Mouse (Mus musculus): Measurements from ENCODE around the gene Nsf. TPM values are rescaled to one million over a fixed set of nuclear protein-coding genes. Genes with fewer than 3 reads are reported as not detected.
"Not testable (repeated sequence)": the region's sequence is repeated elsewhere in the genome, so short reads cannot be mapped to it uniquely, and the experiment has no call there.

Gene Nsf
- polyA plus RNA-seq, 1 experiment from 2014 or later: 62.1 TPM

DNA sequence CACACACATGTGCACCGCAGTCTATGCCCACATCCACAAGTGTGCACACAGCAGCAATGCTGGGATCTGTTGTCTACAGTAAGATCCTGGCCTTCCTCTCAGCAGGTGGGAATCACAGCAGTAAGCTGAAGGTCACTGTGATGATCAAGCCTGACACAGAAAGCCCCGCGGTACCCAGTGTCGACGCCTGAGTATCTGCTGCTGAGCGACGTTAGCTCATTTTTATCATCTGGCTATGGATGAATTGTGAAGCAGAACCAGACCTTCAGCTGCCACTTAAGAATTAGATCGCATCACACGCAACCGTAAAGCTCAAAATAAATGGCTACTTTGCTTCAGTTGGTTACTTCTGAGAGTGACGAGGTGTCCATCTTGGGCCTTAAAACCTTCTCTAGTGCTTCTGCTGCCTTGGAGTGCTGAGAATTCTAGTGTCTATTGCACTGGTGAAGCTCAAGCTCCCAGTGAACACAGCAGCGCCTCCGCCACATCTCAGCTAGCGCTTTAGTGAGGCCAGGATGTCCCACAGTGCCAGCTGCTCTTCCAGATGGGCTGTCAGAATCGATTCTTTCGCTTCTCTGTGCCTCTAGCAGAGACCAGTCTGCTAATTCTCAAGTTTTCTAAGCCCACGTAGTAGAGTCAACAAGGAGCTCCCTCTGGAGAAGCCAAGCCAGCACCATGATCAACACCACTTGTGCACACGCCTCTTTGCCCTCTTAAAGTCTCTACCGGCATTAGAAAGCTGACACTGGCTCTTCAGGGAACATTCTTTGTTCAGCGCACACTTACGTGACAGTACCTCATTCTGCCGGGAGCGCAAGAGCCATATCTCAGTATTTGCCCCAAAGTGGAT is 63.3 kb downstream of the Nsf start:
- 83% methylated on average over 23 of the region's 23 CpGs for WGBS
- Histone ChIP-seq H3K27ac (no peak overlapping the region), H3K4me3 (no peak overlapping the region), H3K4me2 (no peak overlapping the region), H3K9ac (no peak overlapping the region), H3K9me3 (no peaks in the 10 kb centered on the region), H3K4me1 (no peaks in the 10 kb centered on the region; the same call in 1 of the 2 replicates), H3K27me3 (no peaks in the 10 kb centered on the region), H3K36me3 (peaks cover 9% of the 10 kb centered on the region; the same call in 1 of the 2 replicates)
- ATAC-seq (ENCODE audit: insufficient number of reproducible peaks, insufficient read depth, low FRiP score, low TSS enrichment, low read depth): no peak

DNA sequence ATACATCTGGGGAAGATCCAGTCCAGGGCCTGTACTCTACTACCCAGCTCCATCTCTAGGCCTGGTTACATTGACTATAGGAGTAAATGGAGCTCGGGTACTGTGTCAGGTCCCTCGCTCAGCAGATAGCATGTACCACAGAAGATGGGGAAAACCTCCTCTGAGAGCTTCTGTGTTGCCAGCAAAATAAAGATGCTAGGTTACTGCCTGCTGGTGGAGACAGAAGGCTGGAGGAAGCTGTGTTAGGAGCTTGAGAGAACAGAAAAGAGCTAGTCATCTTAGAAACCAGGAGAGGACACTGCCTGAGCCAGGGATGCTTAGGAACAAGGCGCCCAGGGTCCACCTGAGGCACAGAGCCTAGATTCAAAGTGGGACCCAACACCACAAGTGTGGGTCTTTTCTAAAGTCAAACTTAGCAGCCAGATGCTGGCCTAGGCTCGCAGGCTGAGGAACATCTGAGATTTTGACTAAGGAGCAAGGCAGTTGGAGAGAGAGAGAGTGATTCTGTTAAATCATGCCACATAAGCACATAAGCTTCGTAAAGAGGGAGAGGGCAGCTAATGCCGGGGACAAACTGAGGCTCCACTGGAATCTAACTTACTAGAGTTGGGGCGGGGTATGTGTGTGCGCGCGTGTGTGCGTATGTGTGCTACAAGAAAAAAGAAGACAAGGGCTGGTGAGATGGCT is 66.0 kb downstream of the Nsf start:
- no peaks in the 10 kb centered on the region for H3K27me3 ChIP-seq

DNA sequence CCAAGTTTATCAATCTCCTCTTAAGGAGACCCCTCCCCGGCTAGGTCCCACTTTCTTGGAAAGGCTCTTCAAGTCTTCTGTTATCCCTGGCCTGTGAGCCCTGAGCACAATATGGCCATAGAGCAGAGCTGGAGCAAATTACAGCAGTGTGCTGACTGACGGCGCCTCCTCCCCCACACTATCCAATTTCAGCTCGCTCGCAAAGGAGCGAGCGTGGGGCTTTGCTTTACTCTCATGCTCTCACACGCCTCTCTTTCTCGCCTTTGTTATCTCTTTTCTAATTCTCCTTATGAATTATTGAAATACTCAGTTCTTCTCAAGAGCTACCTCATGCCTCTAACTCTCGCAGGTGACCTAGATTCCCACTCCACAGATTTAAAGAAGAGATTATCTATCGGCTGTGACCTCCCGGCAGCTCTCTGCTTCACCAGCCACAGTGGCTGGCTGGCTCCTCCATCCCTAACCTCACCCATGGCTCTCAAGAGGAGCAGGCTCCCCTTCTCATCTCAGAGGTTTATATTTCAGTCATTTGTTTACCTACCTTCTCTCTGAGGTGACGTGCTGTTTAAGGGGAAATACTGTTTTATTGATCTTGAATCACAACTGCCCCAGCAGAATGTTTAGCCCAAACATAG is 69.0 kb downstream of the Nsf start:
- Histone ChIP-seq H3K9ac (peak overlapping the region; percentile 49; the same call in 1 of the 2 replicates), H3K4me3 (peak overlapping the region; percentile 29), H3K4me2 (peak overlapping the region; percentile 57), H3K36me3 (peaks cover 29% of the 10 kb centered on the region), H3K4me1 (peaks cover 14% of the 10 kb centered on the region), H3K27me3 (no peaks in the 10 kb centered on the region), H3K27ac (peak overlapping the region; percentile 80), H3K9me3 (no peaks in the 10 kb centered on the region)
- 0 out of 2 replicates have a peak, but pooled peaks have one; percentile 56 for ATAC-seq (ENCODE audit: insufficient number of reproducible peaks, insufficient read depth, low FRiP score, low TSS enrichment, low read depth)
- 4% methylated on average over 13 of the region's 13 CpGs for WGBS

More for the DNA sequence above, 66.0 kb downstream of the Nsf start:
- no peak overlapping the region for H3K4me3 ChIP-seq
- H3K9me3 ChIP-seq: no peaks in the 10 kb centered on the region
- no peak for ATAC-seq (ENCODE audit: insufficient number of reproducible peaks, insufficient read depth, low FRiP score, low TSS enrichment, low read depth)
- WGBS: 96% methylated on average over 11 of the region's 11 CpGs
- H3K4me1 ChIP-seq: peaks cover 14% of the 10 kb centered on the region
- no peak overlapping the region for H3K9ac ChIP-seq
- H3K4me2 ChIP-seq: no peak overlapping the region
- no peak overlapping the region for H3K27ac ChIP-seq
- peaks cover 11% of the 10 kb centered on the region for H3K36me3 ChIP-seq

DNA sequence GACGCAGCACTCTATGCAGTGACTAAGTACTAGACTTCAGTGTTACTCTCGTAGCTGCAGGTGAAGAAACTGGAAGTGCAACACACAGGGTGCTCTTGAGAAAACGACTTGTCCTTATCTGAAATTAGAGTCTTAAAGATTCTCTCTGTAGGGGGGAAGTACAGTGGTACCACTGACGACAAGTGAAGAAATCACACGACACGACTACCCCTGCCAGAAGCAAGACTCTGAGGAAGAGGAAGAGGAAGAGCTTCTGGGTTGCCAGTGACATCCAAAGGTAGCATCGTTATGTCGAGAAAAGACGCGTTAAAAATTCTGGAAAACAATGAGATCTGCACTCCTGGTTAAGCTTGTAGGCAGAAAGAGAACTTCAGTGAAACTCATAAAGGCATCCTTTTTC is 70.1 kb downstream of the Nsf start:
- Histone ChIP-seq H3K27ac (no peak overlapping the region), H3K36me3 (peaks cover 31% of the 10 kb centered on the region), H3K4me2 (no peak overlapping the region), H3K9me3 (no peaks in the 10 kb centered on the region), H3K4me3 (no peak overlapping the region), H3K4me1 (peaks cover 14% of the 10 kb centered on the region), H3K27me3 (no peaks in the 10 kb centered on the region), H3K9ac (no peak overlapping the region)
- ATAC-seq (ENCODE audit: insufficient number of reproducible peaks, insufficient read depth, low FRiP score, low TSS enrichment, low read depth): no peak
- 88% methylated on average over 10 of the region's 10 CpGs for WGBS

DNA sequence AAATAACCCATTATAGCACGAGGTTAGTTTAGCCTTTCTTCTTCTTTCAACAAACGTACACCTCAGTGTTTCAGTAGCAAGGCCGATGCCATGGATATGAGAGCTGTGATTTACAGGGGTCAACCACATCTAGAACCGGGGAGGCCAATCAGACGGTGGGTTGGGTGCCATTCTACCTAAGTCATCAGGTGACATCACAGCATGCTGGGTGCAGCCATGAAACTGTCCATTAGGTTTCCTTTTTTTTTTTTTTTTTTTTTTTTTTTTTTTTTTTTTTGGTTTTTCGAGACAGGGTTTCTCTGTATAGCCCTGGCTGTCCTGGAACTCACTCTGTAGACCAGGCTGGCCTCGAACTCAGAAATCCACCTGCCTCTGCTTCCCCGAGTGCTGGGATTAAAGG is 74.4 kb downstream of the Nsf start:
- H3K27ac ChIP-seq; H3K4me3 ChIP-seq; ATAC-seq (ENCODE audit: insufficient number of reproducible peaks, insufficient read depth, low FRiP score, low TSS enrichment, low read depth); H3K27me3 ChIP-seq; H3K9ac ChIP-seq; H3K4me2 ChIP-seq; H3K9me3 ChIP-seq; H3K4me1 ChIP-seq: not testable (repeated sequence)
- WGBS: 90% methylated on average over 7 of the region's 8 CpGs
- H3K36me3 ChIP-seq: peaks cover 36% of the 10 kb centered on the region

DNA sequence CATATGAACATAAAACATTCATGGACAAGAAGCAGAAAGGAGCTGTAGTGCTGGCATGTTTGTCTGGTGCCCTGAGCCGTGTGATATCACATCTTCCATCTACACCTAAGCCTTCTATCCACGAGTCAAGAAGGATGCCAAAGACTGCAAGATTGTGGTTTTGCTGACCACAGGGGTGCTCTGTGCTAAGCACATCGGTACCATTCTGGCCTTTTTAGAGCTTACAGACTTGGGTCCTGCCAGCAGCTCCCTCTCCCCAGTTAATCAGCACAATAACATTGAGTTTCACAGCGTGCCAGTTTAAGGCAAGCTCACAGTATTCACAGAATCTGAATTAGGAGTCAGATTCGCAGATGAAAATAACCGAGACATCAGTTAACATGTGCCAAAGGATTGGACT is 75.4 kb downstream of the Nsf start:
- WGBS: 77% methylated on average over 6 of the region's 6 CpGs

DNA sequence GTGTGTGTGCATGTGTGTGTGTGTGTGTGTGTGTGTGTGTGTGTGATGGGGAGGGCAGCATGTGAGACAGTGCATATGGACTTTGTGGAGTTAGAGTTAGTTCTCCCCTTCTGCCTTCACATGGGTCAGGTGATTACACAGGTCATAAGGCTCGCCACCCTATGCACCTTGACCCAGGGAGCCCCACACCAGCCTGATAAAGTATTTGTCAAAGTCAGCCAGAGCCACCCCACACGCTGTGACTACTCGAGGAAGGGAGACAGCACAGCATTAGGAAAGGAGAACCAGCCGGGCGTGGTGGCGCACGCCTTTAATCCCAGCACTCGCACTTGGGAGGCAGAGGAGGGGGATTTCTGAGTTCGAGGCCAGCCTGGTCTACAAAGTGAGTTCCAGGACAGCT is 83.5 kb downstream of the Nsf start:
- no peak overlapping the region for H3K9ac ChIP-seq
- no peak overlapping the region for H3K4me2 ChIP-seq
- no peaks in the 10 kb centered on the region for H3K4me1 ChIP-seq
- no peaks in the 10 kb centered on the region for H3K27me3 ChIP-seq
- H3K36me3 ChIP-seq: peaks cover 40% of the 10 kb centered on the region
- H3K9me3 ChIP-seq: 0 out of 2 replicates have a peak, but pooled peaks cover 8% of the 10 kb centered on the region
- ATAC-seq (ENCODE audit: insufficient number of reproducible peaks, insufficient read depth, low FRiP score, low TSS enrichment, low read depth): no peak
- 92% methylated on average over 9 of the region's 9 CpGs for WGBS
- H3K27ac ChIP-seq: no peak overlapping the region
- no peak overlapping the region for H3K4me3 ChIP-seq

More for the DNA sequence above, 75.4 kb downstream of the Nsf start:
- Histone ChIP-seq H3K4me3 (no peak overlapping the region), H3K27me3 (no peaks in the 10 kb centered on the region), H3K27ac (no peak overlapping the region), H3K9me3 (0 out of 2 replicates have a peak, but pooled peaks cover 8% of the 10 kb centered on the region), H3K9ac (no peak overlapping the region), H3K4me2 (no peak overlapping the region), H3K36me3 (peaks cover 41% of the 10 kb centered on the region), H3K4me1 (no peaks in the 10 kb centered on the region)
- no peak for ATAC-seq (ENCODE audit: insufficient number of reproducible peaks, insufficient read depth, low FRiP score, low TSS enrichment, low read depth)

DNA sequence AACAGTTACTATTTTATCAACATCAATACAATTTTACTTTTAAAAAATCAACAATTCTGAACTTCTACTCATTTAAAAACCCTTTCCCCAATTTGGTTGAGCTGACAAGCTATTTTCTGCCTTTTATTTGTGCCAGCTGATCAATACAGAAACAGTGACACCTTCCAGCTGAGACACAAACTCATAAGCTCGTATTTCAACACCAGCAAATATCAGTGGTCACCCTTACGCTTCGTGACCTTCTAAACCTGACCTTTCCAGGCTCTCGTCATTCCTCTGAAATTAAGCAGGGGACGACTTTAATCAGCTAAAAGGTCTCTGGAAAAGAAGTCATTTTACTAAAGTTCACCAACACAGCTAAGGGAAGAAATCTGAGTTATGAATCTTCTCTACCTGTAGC is 86.2 kb downstream of the Nsf start:
- no peak overlapping the region for H3K27ac ChIP-seq
- 36% methylated on average over 5 of the region's 5 CpGs for WGBS
- no peak overlapping the region for H3K9ac ChIP-seq
- no peak overlapping the region for H3K4me2 ChIP-seq
- no peaks in the 10 kb centered on the region for H3K9me3 ChIP-seq
- no peak overlapping the region for H3K4me3 ChIP-seq
- H3K27me3 ChIP-seq: no peaks in the 10 kb centered on the region
- no peaks in the 10 kb centered on the region for H3K4me1 ChIP-seq
- peaks cover 24% of the 10 kb centered on the region for H3K36me3 ChIP-seq
- ATAC-seq (ENCODE audit: insufficient number of reproducible peaks, insufficient read depth, low FRiP score, low TSS enrichment, low read depth): no peak

DNA sequence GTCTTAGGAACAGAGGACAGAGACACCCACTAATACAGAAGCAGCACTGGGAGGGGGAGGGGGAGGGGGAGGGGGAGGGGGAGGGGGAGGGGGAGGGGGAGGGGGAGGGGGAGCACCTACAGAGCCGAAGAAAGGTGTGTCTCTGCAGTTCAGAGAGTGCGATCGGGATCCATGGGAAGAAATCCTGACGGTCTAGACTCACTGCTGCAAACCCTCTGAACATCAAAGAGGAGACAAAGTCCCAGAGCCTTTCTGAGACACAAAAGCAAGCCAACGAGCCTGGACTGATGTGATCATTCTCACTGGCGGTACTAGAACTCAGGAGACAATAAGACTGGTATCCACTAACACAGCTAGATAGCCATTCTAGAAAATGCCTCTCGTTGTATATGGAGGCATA is 88.5 kb downstream of the Nsf start:
- H3K36me3 ChIP-seq: peaks cover 23% of the 10 kb centered on the region
- H3K9ac ChIP-seq: no peak overlapping the region
- no peak overlapping the region for H3K4me3 ChIP-seq
- H3K4me2 ChIP-seq: no peak overlapping the region
- ATAC-seq (ENCODE audit: insufficient number of reproducible peaks, insufficient read depth, low FRiP score, low TSS enrichment, low read depth): no peak
- WGBS: 72% methylated on average over 7 of the region's 7 CpGs
- no peaks in the 10 kb centered on the region for H3K4me1 ChIP-seq
- no peaks in the 10 kb centered on the region for H3K27me3 ChIP-seq
- H3K9me3 ChIP-seq: no peaks in the 10 kb centered on the region
- H3K27ac ChIP-seq: no peak overlapping the region

DNA sequence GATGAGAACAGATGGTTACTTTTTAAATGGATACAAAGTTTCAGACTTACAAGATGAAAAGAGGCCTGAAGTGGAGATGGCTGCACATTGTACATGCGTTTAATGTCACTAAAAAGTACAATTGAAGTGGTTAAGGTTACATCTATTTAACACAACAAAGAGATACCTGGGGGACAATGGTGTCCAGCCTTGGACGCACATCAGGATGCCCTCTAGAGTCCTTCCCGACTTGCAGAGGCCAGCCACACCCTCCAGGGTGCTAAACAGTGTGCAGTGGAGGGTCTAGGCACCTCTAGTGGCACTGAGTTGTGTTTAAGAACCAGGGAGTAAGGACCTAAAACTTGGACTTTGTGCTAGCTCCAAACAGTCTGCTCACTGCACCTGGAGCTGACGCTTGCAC is 89.4 kb downstream of the Nsf start:
- 86% methylated on average over 4 of the region's 4 CpGs for WGBS
- no peak overlapping the region for H3K4me3 ChIP-seq
- H3K9me3 ChIP-seq: no peaks in the 10 kb centered on the region
- no peak overlapping the region for H3K4me2 ChIP-seq
- no peak overlapping the region for H3K27ac ChIP-seq
- no peak for ATAC-seq (ENCODE audit: insufficient number of reproducible peaks, insufficient read depth, low FRiP score, low TSS enrichment, low read depth)
- H3K9ac ChIP-seq: no peak overlapping the region
- H3K4me1 ChIP-seq: no peaks in the 10 kb centered on the region
- peaks cover 27% of the 10 kb centered on the region for H3K36me3 ChIP-seq
- no peaks in the 10 kb centered on the region for H3K27me3 ChIP-seq

DNA sequence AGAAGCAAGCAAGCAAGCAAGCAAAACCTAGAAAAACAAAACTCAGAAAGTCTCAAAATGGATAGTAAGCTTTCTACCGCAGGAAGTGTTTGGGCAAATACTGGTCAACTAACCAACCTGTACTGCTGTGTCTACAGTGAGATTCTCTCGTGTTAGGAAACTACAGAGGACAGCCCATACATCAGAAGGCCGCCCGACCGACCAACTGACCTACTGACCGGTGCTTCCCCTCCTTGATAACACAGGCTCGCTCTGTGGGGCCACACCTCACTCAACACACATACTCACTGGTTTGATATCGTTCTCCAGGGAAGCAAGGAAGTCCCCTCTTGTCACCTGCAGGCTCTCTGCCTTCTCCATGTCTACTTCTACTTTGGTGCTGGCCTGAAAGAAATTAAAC is 90.9 kb downstream of the Nsf start:
- ATAC-seq (ENCODE audit: insufficient number of reproducible peaks, insufficient read depth, low FRiP score, low TSS enrichment, low read depth): no peak
- no peak overlapping the region for H3K27ac ChIP-seq
- no peak overlapping the region for H3K4me2 ChIP-seq
- 86% methylated on average over 8 of the region's 8 CpGs for WGBS
- no peak overlapping the region for H3K4me3 ChIP-seq
- no peaks in the 10 kb centered on the region for H3K27me3 ChIP-seq
- peaks cover 34% of the 10 kb centered on the region for H3K36me3 ChIP-seq
- no peak overlapping the region for H3K9ac ChIP-seq
- H3K4me1 ChIP-seq: no peaks in the 10 kb centered on the region
- H3K9me3 ChIP-seq: no peaks in the 10 kb centered on the region
